Mouse (Mus musculus): ENCODE data around the gene Ryr1.

DNA sequence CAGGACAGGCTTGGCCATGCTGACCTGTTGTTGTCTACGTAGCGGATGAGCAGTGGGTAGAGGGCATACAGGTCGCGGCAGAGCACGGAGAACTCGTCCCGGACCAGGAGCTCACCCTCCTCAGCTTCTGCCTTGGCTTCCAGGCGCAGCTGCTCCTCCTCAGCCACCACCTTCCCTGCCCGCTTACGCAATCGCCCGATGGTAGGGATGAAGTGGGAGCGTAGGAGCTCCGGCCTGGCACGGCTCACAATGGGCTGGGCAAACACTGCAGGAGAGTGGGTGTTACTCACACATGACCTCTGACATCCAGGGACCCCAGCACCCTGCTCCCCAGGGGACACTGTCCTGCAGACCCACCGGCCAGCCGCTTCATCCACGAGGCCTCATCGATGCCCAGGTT is 65.5 kb downstream of the Ryr1 start:
- TF ChIP-seq CTCF (IDR thresholded peaks at IDR 0.05; ENCODE audit: low read depth) (no peak), EP300 (IDR thresholded peaks at IDR 0.05; ENCODE audit: low read depth) (no peak)
